Mouse (Mus musculus): Measurements from ENCODE around the gene Myo1b. TPM values are rescaled to one million over a fixed set of nuclear protein-coding genes. Genes with fewer than 3 reads are reported as not detected.

Myo1b gene
- total and polyA plus RNA-seq, 3 experiments = not detected

DNA sequence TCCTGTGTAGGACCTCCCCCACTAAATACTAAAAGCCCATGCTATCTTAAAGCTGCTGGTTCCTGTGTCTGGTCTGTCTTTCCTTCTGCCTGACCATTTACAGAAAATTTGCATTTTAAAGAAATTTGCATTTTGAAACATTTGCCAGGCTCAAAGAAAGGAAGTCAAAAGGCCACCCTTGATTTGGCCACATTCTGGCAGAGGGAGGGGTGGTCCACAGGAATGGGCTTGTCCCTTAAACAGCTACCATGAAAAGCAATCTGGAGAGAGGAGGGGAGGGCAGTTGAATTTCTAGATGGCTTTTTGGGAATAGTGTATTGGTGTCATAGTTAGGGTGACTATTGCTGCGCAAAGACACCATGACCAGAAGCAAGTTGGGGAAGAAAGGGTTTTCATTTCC is 173.3 kb downstream of the Myo1b start:
- no peaks in the 10 kb centered on the region for H3K36me3 ChIP-seq (ENCODE audit: control insufficient read depth in 1 of 2, insufficient read depth in 2 of 2, low read length in 2 of 2)
- no peak overlapping the region for H3K27ac ChIP-seq (ENCODE audit: control insufficient read depth, low read depth, low read length)
- H3K27me3 ChIP-seq (ENCODE audit: control insufficient read depth in 1 of 2, insufficient read depth in 2 of 2, low read length in 2 of 2) = no peaks in the 10 kb centered on the region
- no peaks in the 10 kb centered on the region for H3K4me1 ChIP-seq (ENCODE audit: control insufficient read depth in 1 of 2, insufficient read depth in 2 of 2, low read length in 2 of 2)
- H3K9ac ChIP-seq (ENCODE audit: control insufficient read depth, low read depth, low read length, poor library complexity, severe bottlenecking) = no peak overlapping the region
- DNase-seq (ENCODE audit: low read depth, low spot score) = no peak
- H3K79me2 ChIP-seq (ENCODE audit: control insufficient read depth, insufficient read depth, low read length, poor library complexity) = no peaks in the 10 kb centered on the region
- no peak overlapping the region for H3K4me3 ChIP-seq (ENCODE audit: control insufficient read depth in 1 of 2, insufficient read depth in 1 of 2, low read depth in 2 of 2, low read length in 2 of 2)
- no peaks in the 10 kb centered on the region for H3K9me3 ChIP-seq (replicated peaks; ENCODE audit: insufficient read depth, low read length)
- TF ChIP-seq KAT2A (conservative IDR thresholded peaks at IDR 0.05; ENCODE audit: low read depth, low read length) (no peak), MAFK (IDR thresholded peaks at IDR 0.05; ENCODE audit: borderline replicate concordance, low read depth, low read length) (no peak), NRF1 (IDR thresholded peaks at IDR 0.05; ENCODE audit: insufficient read depth, low read depth, low read length, poor library complexity, severe bottlenecking) (no peak), NELFE (IDR thresholded peaks at IDR 0.05; ENCODE audit: low read depth, low read length) (no peak), MXI1 (IDR thresholded peaks at IDR 0.05; ENCODE audit: low read depth, low read length) (no peak), TCF12 (IDR thresholded peaks at IDR 0.05; ENCODE audit: low read depth, low read length) (no peak)

- no peak overlapping the region for H3K27ac ChIP-seq (ENCODE audit: control insufficient read depth, low read depth, low read length)
- H3K9me3 ChIP-seq (replicated peaks; ENCODE audit: insufficient read depth, low read length) = no peaks in the 10 kb centered on the region
- TF ChIP-seq RCOR1 (IDR thresholded peaks at IDR 0.05; ENCODE audit: low read depth, low read length) = no peak
- TF ChIP-seq ZNF384 (IDR thresholded peaks at IDR 0.05; ENCODE audit: low read depth, low read length) = no peak
- H3K27me3 ChIP-seq (ENCODE audit: control insufficient read depth in 1 of 2, insufficient read depth in 2 of 2, low read length in 2 of 2) = no peaks in the 10 kb centered on the region
- no peaks in the 10 kb centered on the region for H3K79me2 ChIP-seq (ENCODE audit: control insufficient read depth, insufficient read depth, low read length, poor library complexity)
- no peaks in the 10 kb centered on the region for H3K36me3 ChIP-seq (ENCODE audit: control insufficient read depth in 1 of 2, insufficient read depth in 2 of 2, low read length in 2 of 2)
- no peak overlapping the region for H3K4me3 ChIP-seq (ENCODE audit: control insufficient read depth in 1 of 2, insufficient read depth in 1 of 2, low read depth in 2 of 2, low read length in 2 of 2)
- DNase-seq (ENCODE audit: low read depth, low spot score) = no peak
- no peak overlapping the region for H3K9ac ChIP-seq (ENCODE audit: control insufficient read depth, low read depth, low read length, poor library complexity, severe bottlenecking)
- H3K4me1 ChIP-seq (ENCODE audit: control insufficient read depth in 1 of 2, insufficient read depth in 2 of 2, low read length in 2 of 2) = no peaks in the 10 kb centered on the region
Measured at GRCm38 (mm10) chr1:51740626-51741231, 175.1 kb downstream of the Myo1b start.

DNA sequence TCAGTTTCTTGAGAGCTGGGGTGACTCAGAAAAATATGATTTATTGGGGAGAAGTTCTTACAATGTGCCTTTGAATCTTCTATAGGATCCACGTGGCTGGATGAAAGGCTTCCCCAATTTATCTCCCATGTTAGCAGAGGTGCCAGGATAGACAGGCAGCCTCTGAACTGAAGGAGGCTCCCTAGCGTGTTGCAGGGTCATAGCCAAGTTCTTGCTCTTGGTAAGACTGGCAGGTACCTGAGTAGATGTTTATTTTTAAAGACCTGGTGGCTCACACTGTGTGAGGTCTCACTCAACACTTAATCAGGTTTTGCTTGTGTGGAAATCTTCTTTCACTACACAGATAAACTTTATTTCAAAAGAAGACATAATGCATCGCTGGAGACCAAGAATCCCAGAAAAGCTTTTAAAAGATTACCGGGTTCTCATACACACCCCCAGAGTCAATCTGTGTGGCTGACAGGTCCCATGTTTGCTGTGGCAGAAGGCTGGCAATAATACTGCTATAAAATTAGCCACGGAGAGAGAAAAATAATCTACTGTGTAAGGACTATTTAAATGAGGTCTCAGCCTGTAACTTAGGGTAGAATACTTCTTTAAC is 176.5 kb downstream of the Myo1b start:
- no peaks in the 10 kb centered on the region for H3K4me1 ChIP-seq (ENCODE audit: control insufficient read depth in 1 of 2, insufficient read depth in 2 of 2, low read length in 2 of 2)
- TF ChIP-seq ZMIZ1 (IDR thresholded peaks at IDR 0.05; ENCODE audit: low read depth, low read length) = no peak
- no peak for TF ChIP-seq UBTF (IDR thresholded peaks at IDR 0.05; ENCODE audit: borderline replicate concordance, insufficient read depth, low read depth, low read length)
- no peak for TF ChIP-seq JUND (IDR thresholded peaks at IDR 0.05; ENCODE audit: low read depth, low read length)
- no peak for TF ChIP-seq NRF1 (IDR thresholded peaks at IDR 0.05; ENCODE audit: insufficient read depth, low read depth, low read length, poor library complexity, severe bottlenecking)
- TF ChIP-seq TCF12 (IDR thresholded peaks at IDR 0.05; ENCODE audit: low read depth, low read length) = no peak
- TF ChIP-seq SIN3A (IDR thresholded peaks at IDR 0.05; ENCODE audit: low read length) = no peak
- no peak for TF ChIP-seq POLR2A (IDR thresholded peaks at IDR 0.05; ENCODE audit: control insufficient read depth in 1 of 2, insufficient read depth in 1 of 2, low read depth in 1 of 2, low read length in 2 of 2, poor library complexity in 1 of 2)
- TF ChIP-seq MYB (IDR thresholded peaks at IDR 0.05; ENCODE audit: low read depth, low read length) = no peak
- no peak for TF ChIP-seq ZC3H11A (IDR thresholded peaks at IDR 0.05; ENCODE audit: low read depth, low read length)
- TF ChIP-seq MEF2A (IDR thresholded peaks at IDR 0.05; ENCODE audit: extremely low read depth, insufficient replicate concordance, low read depth, low read length, poor library complexity, severe bottlenecking) = no peak
- TF ChIP-seq MAZ (IDR thresholded peaks at IDR 0.05; ENCODE audit: low read depth, low read length) = no peak
- no peak for TF ChIP-seq USF2 (IDR thresholded peaks at IDR 0.05; ENCODE audit: borderline replicate concordance in 1 of 2, insufficient read depth in 1 of 2, low read depth in 1 of 2, low read length in 2 of 2)
- TF ChIP-seq TAL1 (IDR thresholded peaks at IDR 0.05; ENCODE audit: low read length) = no peak
- TF ChIP-seq MAX (IDR thresholded peaks at IDR 0.05; ENCODE audit: low read length) = no peak
- no peak for TF ChIP-seq RAD21 (IDR thresholded peaks at IDR 0.05; ENCODE audit: low read depth, low read length)
- TF ChIP-seq TBP (IDR thresholded peaks at IDR 0.05; ENCODE audit: low read depth, low read length) = no peak
- TF ChIP-seq GATA1 (IDR thresholded peaks at IDR 0.05; ENCODE audit: low read depth, low read length) = no peak
- DNase-seq (ENCODE audit: low read depth, low spot score) = no peak

More for the DNA sequence above, 176.5 kb downstream of the Myo1b start:
- Histone ChIP-seq H3K9me3 (replicated peaks; ENCODE audit: insufficient read depth, low read length) (no peaks in the 10 kb centered on the region), H3K9ac (ENCODE audit: control insufficient read depth, low read depth, low read length, poor library complexity, severe bottlenecking) (no peak overlapping the region), H3K36me3 (ENCODE audit: control insufficient read depth in 1 of 2, insufficient read depth in 2 of 2, low read length in 2 of 2) (no peaks in the 10 kb centered on the region), H3K27me3 (ENCODE audit: control insufficient read depth in 1 of 2, insufficient read depth in 2 of 2, low read length in 2 of 2) (no peaks in the 10 kb centered on the region), H3K4me3 (ENCODE audit: control insufficient read depth in 1 of 2, insufficient read depth in 1 of 2, low read depth in 2 of 2, low read length in 2 of 2) (no peak overlapping the region), H3K79me2 (ENCODE audit: control insufficient read depth, insufficient read depth, low read length, poor library complexity) (no peaks in the 10 kb centered on the region), H3K27ac (ENCODE audit: control insufficient read depth, low read depth, low read length) (no peak overlapping the region)

Data from MEL (cell line).